18 mouse cellular contexts compared by ENCODE assay signal in the genomic region with DNA sequence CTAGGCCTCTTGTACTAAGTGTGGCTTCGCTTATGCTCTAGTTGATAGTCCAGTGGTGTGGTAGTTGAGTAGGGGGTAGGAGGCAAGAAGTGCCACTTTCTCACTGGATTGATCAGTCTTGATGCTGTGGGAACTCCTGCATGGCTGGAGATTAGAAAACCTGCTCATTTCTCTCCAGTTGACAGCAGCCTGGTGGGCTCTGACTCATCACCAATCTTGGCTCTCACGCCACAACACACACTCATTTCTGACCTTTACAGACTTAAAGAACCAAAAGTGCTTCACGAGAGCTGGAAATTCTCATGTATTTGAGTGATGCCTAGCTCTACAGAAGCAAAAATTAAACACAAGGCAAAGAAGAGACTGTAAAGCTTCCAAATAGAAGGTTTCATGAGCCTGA. TPM values are rescaled to one million over a fixed set of nuclear protein-coding genes. Genes with fewer than 3 reads are reported as not detected.
"Had no signal": no experiment of that assay in that cellular context is flagged by ENCODE, and none has a peak within 500 bp of the region (broad histone marks: within the 10 kb centered on the region; RNA-seq: fewer than 3 reads in every experiment).

No protein-coding gene starts in this region.

- H3K27ac ChIP-seq: kidney, embryonic 15.5 days; left cerebral cortex, adult 2 months; limb, embryonic 10.5 days; liver, embryonic 15.5 days; macrophage; midbrain, embryonic 15.5 days; neural tube, embryonic 12.5 days; stomach, postnatal 0 days had no signal

- H3K4me3 ChIP-seq: kidney, embryonic 15.5 days; left cerebral cortex, adult 2 months; limb, embryonic 10.5 days; liver, embryonic 15.5 days; megakaryocyte, embryonic 14.5 days; midbrain, embryonic 15.5 days; neural tube, embryonic 12.5 days had no signal

- H3K9me3 ChIP-seq: kidney, embryonic 15.5 days; limb, embryonic 10.5 days; liver, embryonic 15.5 days; megakaryocyte, embryonic 14.5 days; midbrain, embryonic 15.5 days; neural tube, embryonic 12.5 days had no signal

- H3K4me2 ChIP-seq: kidney, embryonic 15.5 days; liver, embryonic 11.5 days; liver, embryonic 15.5 days; lung, embryonic 14.5 days; midbrain, embryonic 11.5 days; midbrain, embryonic 15.5 days; neural tube, embryonic 12.5 days had no signal

- H3K9ac ChIP-seq: kidney, embryonic 15.5 days; liver, embryonic 15.5 days; lung, embryonic 14.5 days; midbrain, embryonic 15.5 days; neural tube, embryonic 12.5 days had no signal

- H3K36me3 ChIP-seq: kidney, embryonic 15.5 days; limb, embryonic 10.5 days; liver, embryonic 15.5 days; midbrain, embryonic 15.5 days; neural tube, embryonic 12.5 days had no signal

- ATAC-seq: midbrain, embryonic 15.5 days had no signal

- H3K4me1 ChIP-seq: kidney, embryonic 15.5 days; limb, embryonic 10.5 days; liver, embryonic 15.5 days; megakaryocyte, embryonic 14.5 days; midbrain, embryonic 15.5 days; neural tube, embryonic 12.5 days had no signal

- H3K27me3 ChIP-seq: kidney, embryonic 15.5 days; liver, embryonic 15.5 days; midbrain, embryonic 15.5 days; neural tube, embryonic 12.5 days had no signal

- DNase-seq: kidney, postnatal 25 days; lung, embryonic 14.5 days; lung, postnatal 14 days had no signal

RNA-seq across cellular contexts. Expression of gene Vgll1, which starts 19.1 kb away (rescaled TPM):
- total RNA-seq: layer of hippocampus, postnatal 25 days; left cerebral cortex, adult 2 months; left cerebral cortex, postnatal 14 days; monocyte, adult 5-6 weeks; neutrophil, adult 5-6 weeks had no signal
- polyA plus RNA-seq: kidney, embryonic 15.5 days; liver, embryonic 11.5 days; liver, embryonic 15.5 days; macrophage; midbrain, embryonic 15.5 days; stomach, postnatal 0 days had no signal
